Mouse (Mus musculus) G1E (cell line): ENCODE results near the gene Gm17190. TPM values are rescaled to one million over a fixed set of nuclear protein-coding genes. Genes with fewer than 3 reads are reported as not detected.
A peak's percentile ranks its signal among the peaks of the same experiment; 100 is the strongest.

ENCODE experiments used
- ATAC-seq: 2 replicates; pipeline ENCODE4 v1.8.0; 2016; ENCODE audit warnings: mild to moderate bottlenecking; ENCODE audit not compliant: insufficient number of reproducible peaks, poor library complexity, low FRiP score, severe bottlenecking; ENCODE audit errors: extremely low read depth
- DNase-seq: peaks from one replicate; pipeline ENCODE4 v3.0.0; 2012; ENCODE audit warnings: low spot score
- H3K27me3 ChIP-seq: 2 replicates; pipeline ENCODE4 v1.6.1; 2012; ENCODE audit warnings: mild to moderate bottlenecking, low read length, inconsistent platforms; ENCODE audit not compliant: insufficient read depth
- H3K36me3 ChIP-seq: replicated peaks from 2 replicates; pipeline ENCODE3; 2012; ENCODE audit warnings: mild to moderate bottlenecking, inconsistent platforms
- H3K4me1 ChIP-seq: 2 replicates; pipeline ENCODE4 v1.6.1; 2012; ENCODE audit warnings: low read depth, low read length, inconsistent platforms, mixed read lengths; ENCODE audit not compliant: insufficient read depth
- H3K4me3 ChIP-seq: 2 replicates; pipeline ENCODE4 v1.5.1; 2012; ENCODE audit warnings: low read depth, mild to moderate bottlenecking, inconsistent platforms, low read length, moderate library complexity, mixed read lengths
- H3K9me3 ChIP-seq: replicated peaks from 2 replicates; pipeline ENCODE4 v1.6.1; 2012; ENCODE audit warnings: inconsistent platforms
- CTCF ChIP-seq: IDR thresholded peaks from 2 replicates; pipeline ENCODE4 v1.5.1; 2012; ENCODE audit warnings: low read depth, low read length, inconsistent platforms, mixed read lengths
- GATA1 ChIP-seq: IDR thresholded peaks from 2 replicates; pipeline ENCODE4 v1.6.1; 2012; ENCODE audit warnings: borderline replicate concordance, low read length, inconsistent platforms, mixed read lengths
- GATA2 ChIP-seq: IDR thresholded peaks from 2 replicates; pipeline ENCODE4 v1.6.1; 2012; ENCODE audit warnings: low read depth, low read length, inconsistent platforms, borderline replicate concordance
- POLR2AphosphoS5 ChIP-seq: IDR thresholded peaks from 2 replicates; pipeline ENCODE4 v1.6.1; 2012; ENCODE audit warnings: low read depth, low read length, inconsistent platforms; ENCODE audit not compliant: insufficient replicate concordance
- TAL1 ChIP-seq: conservative IDR thresholded peaks from 2 replicates; pipeline ENCODE4 v1.6.1; 2012; ENCODE audit warnings: low read depth, low read length, inconsistent platforms, mixed read lengths
- polyA plus RNA-seq: library from polyadenylated mRNA; stranded (reverse); fragments of >175 nt; gene quantifications from 2 replicates; pipeline ENCODE4 v1.2.3, GENCODE M21; 2012
- total RNA-seq, 2 experiments: library from RNA; stranded (forward) in 1 of 2; stranded (reverse) in 1 of 2; fragments of 200-1000 nt in 1 of 2; fragments of >200 nt in 1 of 2; fragmentation: Nextera tagmentation in 1 of 2; gene quantifications; 2 replicates each; pipeline ENCODE4 v1.2.3; 2014 to 2017

The Gm17190 gene
- total and polyA plus RNA-seq, 3 experiments = 0.11 TPM; not detected in 2

GRCm38 (mm10) chr13:96085581-96086302, 3.9 kb downstream of the Gm17190 start:
- ATAC-seq (peak; percentile 40), DNase-seq (peak; percentile 7)
- Histone ChIP-seq H3K27me3 (peaks cover 7% of the 10 kb centered on the region; the same call in 1 of the 2 replicates), H3K4me1 (peaks cover 3% of the 10 kb centered on the region; the same call in 1 of the 2 replicates), H3K36me3 (no peaks in the 10 kb centered on the region), H3K9me3 (no peaks in the 10 kb centered on the region), H3K4me3 (no peak overlapping the region)
- TF ChIP-seq POLR2AphosphoS5 = no peak
- TF ChIP-seq CTCF = no peak
- TF ChIP-seq TAL1 = peak; percentile 58
- no peak for TF ChIP-seq GATA2
- no peak for TF ChIP-seq GATA1

GRCm38 (mm10) chr13:96090929-96091328, 9.1 kb downstream of the Gm17190 start:
- Histone ChIP-seq H3K4me3 (no peak overlapping the region), H3K4me1 (peaks cover under 1% of the 10 kb centered on the region; the same call in 1 of the 2 replicates), H3K36me3 (no peaks in the 10 kb centered on the region), H3K27me3 (peaks cover 10% of the 10 kb centered on the region), H3K9me3 (no peaks in the 10 kb centered on the region)
- DNase-seq = no peak
- TF ChIP-seq GATA1 (no peak), TAL1 (no peak), CTCF (no peak), GATA2 (no peak), POLR2AphosphoS5 (no peak)
- ATAC-seq = no peak

- Histone ChIP-seq H3K36me3 (no peaks in the 10 kb centered on the region), H3K27me3 (no peaks in the 10 kb centered on the region), H3K4me1 (peaks cover 4% of the 10 kb centered on the region), H3K4me3 (no peak overlapping the region), H3K9me3 (no peaks in the 10 kb centered on the region)
- ATAC-seq (no peak), DNase-seq (no peak)
- TF ChIP-seq TAL1 (no peak), POLR2AphosphoS5 (no peak), GATA1 (no peak), CTCF (no peak), GATA2 (no peak)
Measured at GRCm38 (mm10) chr13:96106367-96106766, 24.5 kb downstream of the Gm17190 start.

- H3K4me3 ChIP-seq = no peak overlapping the region
- peaks cover 4% of the 10 kb centered on the region for H3K4me1 ChIP-seq
- DNase-seq (no peak), ATAC-seq (no peak)
- no peaks in the 10 kb centered on the region for H3K36me3 ChIP-seq
- TF ChIP-seq POLR2AphosphoS5 (no peak), GATA2 (no peak), GATA1 (no peak), TAL1 (no peak)
- no peaks in the 10 kb centered on the region for H3K9me3 ChIP-seq
- peaks cover 8% of the 10 kb centered on the region; the same call in 1 of the 2 replicates for H3K27me3 ChIP-seq
Measured at GRCm38 (mm10) chr13:96110767-96111166, 28.9 kb downstream of the Gm17190 start.

- Histone ChIP-seq H3K27me3 (peaks cover 8% of the 10 kb centered on the region; the same call in 1 of the 2 replicates), H3K4me1 (no peaks in the 10 kb centered on the region), H3K36me3 (no peaks in the 10 kb centered on the region), H3K9me3 (no peaks in the 10 kb centered on the region), H3K4me3 (no peak overlapping the region)
- DNase-seq = no peak
- ATAC-seq = no peak
- TF ChIP-seq POLR2AphosphoS5 = no peak
- TF ChIP-seq TAL1 = no peak
- TF ChIP-seq CTCF = no peak
- no peak for TF ChIP-seq GATA1
- TF ChIP-seq GATA2 = no peak
Measured at GRCm38 (mm10) chr13:96112711-96113110, 30.9 kb downstream of the Gm17190 start.

- no peaks in the 10 kb centered on the region for H3K4me1 ChIP-seq
- TF ChIP-seq POLR2AphosphoS5 = no peak
- no peak for TF ChIP-seq CTCF
- no peak for TF ChIP-seq GATA1
- TF ChIP-seq GATA2 = no peak
- no peak for TF ChIP-seq TAL1
- H3K36me3 ChIP-seq = no peaks in the 10 kb centered on the region
- ATAC-seq (no peak), DNase-seq (no peak)
- no peaks in the 10 kb centered on the region for H3K9me3 ChIP-seq
- H3K4me3 ChIP-seq = no peak overlapping the region
- H3K27me3 ChIP-seq = peaks cover 3% of the 10 kb centered on the region
Measured at GRCm38 (mm10) chr13:96125011-96125410, 43.2 kb downstream of the Gm17190 start.
